Mouse (Mus musculus) CH12.LX (cell line): ENCODE measurements around the gene Ost4. TPM values are rescaled to one million over a fixed set of nuclear protein-coding genes. Genes with fewer than 3 reads are reported as not detected.
A peak's percentile ranks its signal among the peaks of the same experiment; 100 is the strongest.

Experiments used
- DNase-seq: peaks from one replicate; pipeline ENCODE4 v3.0.0-alpha.2; 2013; ENCODE audit errors: extremely low read depth
- H3K27ac ChIP-seq: 2 replicates; pipeline ENCODE4 v1.5.1; 2012; ENCODE audit warnings: low read depth, mild to moderate bottlenecking, control low read depth, moderate library complexity; ENCODE audit not compliant: insufficient read depth
- H3K27me3 ChIP-seq: replicated peaks from 2 replicates; pipeline ENCODE3; 2012; ENCODE audit warnings: inconsistent platforms
- H3K36me3 ChIP-seq, 2 experiments: replicated peaks in 1 of 2; 2 replicates each; pipeline versions ENCODE3 to v1.6.1; 2012; ENCODE audit warnings: inconsistent platforms in 1 of 2, low read length in 1 of 2, mild to moderate bottlenecking in 1 of 2, mixed read lengths in 1 of 2, moderate library complexity in 1 of 2; ENCODE audit not compliant: control insufficient read depth in 1 of 2, insufficient read depth in 1 of 2
- H3K4me1 ChIP-seq, 2 experiments: 2 replicates each; pipeline ENCODE4 v1.6.1; 2012; ENCODE audit warnings: inconsistent platforms in 1 of 2, moderate library complexity in 1 of 2; ENCODE audit not compliant: insufficient read depth in 2 of 2, control insufficient read depth in 1 of 2
- H3K4me2 ChIP-seq: 2 replicates; pipeline ENCODE4 v1.6.1; 2012; ENCODE audit warnings: low read depth, mild to moderate bottlenecking, control low read depth; ENCODE audit not compliant: poor library complexity, insufficient read depth, severe bottlenecking
- H3K4me3 ChIP-seq, 3 experiments: fragments of 150-350 bp in 1 of 3; sonication (generic) in 1 of 3; replicated peaks in 1 of 3; 2 replicates each; pipeline versions ENCODE3 to v1.5.1; 2011 to 2012; ENCODE audit warnings: low read depth in 2 of 3, low read length in 2 of 3, mild to moderate bottlenecking in 2 of 3, moderate library complexity in 2 of 3, control low read depth in 1 of 3, improper control_type of control experiment in 1 of 3, inconsistent platforms in 1 of 3, mixed read lengths in 1 of 3; ENCODE audit not compliant: poor library complexity in 1 of 3
- H3K79me2 ChIP-seq: replicated peaks from 2 replicates; pipeline ENCODE4 v1.6.1; 2012; ENCODE audit warnings: mild to moderate bottlenecking, moderate library complexity; ENCODE audit not compliant: control insufficient read depth, poor library complexity, insufficient read depth, severe bottlenecking; ENCODE audit errors: extremely low read depth
- H3K9ac ChIP-seq: 2 replicates; pipeline ENCODE4 v1.6.1; 2012; ENCODE audit warnings: low read depth, mild to moderate bottlenecking, control low read depth, moderate library complexity; ENCODE audit not compliant: insufficient read depth
- H3K9me3 ChIP-seq: replicated peaks from 2 replicates; pipeline ENCODE3; 2012; ENCODE audit warnings: low read length, inconsistent platforms, mixed read lengths
- BHLHE40 ChIP-seq: IDR thresholded peaks from 2 replicates; pipeline ENCODE4 v1.6.1; 2011; ENCODE audit warnings: mild to moderate bottlenecking, low read depth, low read length, improper control_type of control experiment
- CHD2 ChIP-seq: IDR thresholded peaks from 2 replicates; pipeline ENCODE4 v1.6.1; 2011; ENCODE audit warnings: low read length, improper control_type of control experiment
- CTCF ChIP-seq, 2 experiments: IDR thresholded peaks in 1 of 2; conservative IDR thresholded peaks in 1 of 2; 2 replicates each; pipeline ENCODE4 v1.5.1; 2011 to 2012; ENCODE audit warnings: low read depth in 2 of 2, low read length in 2 of 2, improper control_type of control experiment in 1 of 2, inconsistent platforms in 1 of 2, mild to moderate bottlenecking in 1 of 2, moderate library complexity in 1 of 2
- ETS1 ChIP-seq: conservative IDR thresholded peaks from 2 replicates; pipeline ENCODE4 v1.6.1; 2012; ENCODE audit warnings: low read depth, mild to moderate bottlenecking, inconsistent platforms, low read length, improper control_type of control experiment, moderate library complexity
- IRF4 ChIP-seq: IDR thresholded peaks from 2 replicates; pipeline ENCODE4 v1.6.1; 2014; ENCODE audit warnings: low read depth, mild to moderate bottlenecking, inconsistent platforms, low read length, improper control_type of control experiment
- MAFK ChIP-seq: IDR thresholded peaks from 2 replicates; pipeline ENCODE4 v1.6.1; 2011; ENCODE audit warnings: low read length, improper control_type of control experiment; ENCODE audit not compliant: insufficient replicate concordance
- MEF2A ChIP-seq: IDR thresholded peaks from 2 replicates; pipeline ENCODE4 v1.6.1; 2014; ENCODE audit warnings: low read depth, mild to moderate bottlenecking, inconsistent platforms, low read length, improper control_type of control experiment, borderline replicate concordance
- MXI1 ChIP-seq: IDR thresholded peaks from 2 replicates; pipeline ENCODE4 v1.6.1; 2011; ENCODE audit warnings: mild to moderate bottlenecking, low read depth, low read length, improper control_type of control experiment
- MYC ChIP-seq: IDR thresholded peaks from 2 replicates; pipeline ENCODE4 v1.6.1; 2011; ENCODE audit warnings: low read depth, mild to moderate bottlenecking, improper control_type of control experiment, low read length
- NELFE ChIP-seq: IDR thresholded peaks from 2 replicates; pipeline ENCODE4 v1.6.1; 2011; ENCODE audit warnings: low read depth, low read length, improper control_type of control experiment
- NRF1 ChIP-seq: IDR thresholded peaks from 2 replicates; pipeline ENCODE4 v1.6.1; 2014; ENCODE audit warnings: low read depth, mild to moderate bottlenecking, inconsistent platforms, low read length, improper control_type of control experiment, moderate library complexity
- PAX5 ChIP-seq: IDR thresholded peaks from 2 replicates; pipeline ENCODE4 v1.6.1; 2012; ENCODE audit warnings: low read length, inconsistent platforms, mixed read lengths
- POLR2A ChIP-seq: IDR thresholded peaks from 2 replicates; pipeline ENCODE4 v1.6.1; 2011; ENCODE audit warnings: low read depth, mild to moderate bottlenecking, improper control_type of control experiment, low read length
- RAD21 ChIP-seq: IDR thresholded peaks from 2 replicates; pipeline ENCODE4 v1.6.1; 2011; ENCODE audit warnings: low read depth, mild to moderate bottlenecking, low read length, improper control_type of control experiment, moderate library complexity
- SMC3 ChIP-seq: IDR thresholded peaks from 2 replicates; pipeline ENCODE4 v1.6.1; 2011; ENCODE audit warnings: low read depth, low read length, improper control_type of control experiment
- USF1 ChIP-seq: IDR thresholded peaks from 2 replicates; pipeline ENCODE4 v1.6.1; 2014; ENCODE audit warnings: low read depth, mild to moderate bottlenecking, inconsistent platforms, low read length, improper control_type of control experiment
- ZKSCAN1 ChIP-seq: IDR thresholded peaks from 2 replicates; pipeline ENCODE4 v1.6.1; 2012; ENCODE audit warnings: low read depth, inconsistent platforms, low read length, improper control_type of control experiment, borderline replicate concordance
- dilution Hi-C: fragments of 300-500 bp; cut with MboI; formaldehyde crosslinking; loops from 2 replicates; pipeline ENCODE4 v1.14.3; 2020; ENCODE audit warnings: low sequenced_read_pairs; ENCODE audit not compliant: extremely low pct_unique_long_range_greater_than_20kb, extremely low pct_ligation_motif_present
- in situ Hi-C: fragments of 300-500 bp; cut with MboI; formaldehyde crosslinking; loops from 3 replicates; pipeline ENCODE4 v1.14.3; 2019; ENCODE audit warnings: low sequenced_read_pairs, low pct_ligation_motif_present, low pct_unique_long_range_greater_than_20kb, mixed read lengths
- polyA plus RNA-seq: library from polyadenylated mRNA; unstranded; fragments of >175 nt; gene quantifications from 2 replicates; pipeline ENCODE4 v1.2.1, GENCODE M21; 2012; ENCODE audit warnings: low read depth; ENCODE audit not compliant: insufficient read length
- total RNA-seq, 2 experiments: library from RNA; depleted of rRNA; stranded (reverse); fragments of 300-350 nt in 1 of 2; fragments of >200 nt in 1 of 2; gene quantifications; 2 replicates each; pipeline ENCODE4 v1.2.3; 2012 to 2014

Gene Ost4
- total and polyA plus RNA-seq, 3 experiments, result 181 to 330 (median 263) TPM

- dilution Hi-C loops (no loop called here), in situ Hi-C loops (no loop called here)
- H3K4me3 ChIP-seq, result no peak overlapping the region
- DNase-seq, result no peak
- H3K27me3 ChIP-seq, result peaks cover 50% of the 10 kb centered on the region
- peaks cover 0 to 14% of the 10 kb centered on the region in 2 experiments; a peak in 3 of 4 replicates for H3K4me1 ChIP-seq
- no peaks in the 10 kb centered on the region for H3K79me2 ChIP-seq
- H3K9me3 ChIP-seq, result no peaks in the 10 kb centered on the region
- no peak for TF ChIP-seq SMC3
- TF ChIP-seq USF1, result no peak
- TF ChIP-seq ZKSCAN1, result no peak
- TF ChIP-seq PAX5, result no peak
- TF ChIP-seq NRF1, result no peak
- no peak for TF ChIP-seq NELFE
- no peak for TF ChIP-seq IRF4
- TF ChIP-seq MXI1, result no peak
- no peak for TF ChIP-seq MEF2A
- TF ChIP-seq BHLHE40, result no peak
- TF ChIP-seq ETS1, result no peak
- no peak for TF ChIP-seq CHD2
- no peak overlapping the region for H3K27ac ChIP-seq
- H3K36me3 ChIP-seq, result no peaks in the 10 kb centered on the region
- no peak overlapping the region for H3K4me2 ChIP-seq
- H3K9ac ChIP-seq, result no peak overlapping the region
Observed at GRCm38 (mm10) chr5:30930846-30931245, 23.3 kb upstream of the Ost4 start.

DNA sequence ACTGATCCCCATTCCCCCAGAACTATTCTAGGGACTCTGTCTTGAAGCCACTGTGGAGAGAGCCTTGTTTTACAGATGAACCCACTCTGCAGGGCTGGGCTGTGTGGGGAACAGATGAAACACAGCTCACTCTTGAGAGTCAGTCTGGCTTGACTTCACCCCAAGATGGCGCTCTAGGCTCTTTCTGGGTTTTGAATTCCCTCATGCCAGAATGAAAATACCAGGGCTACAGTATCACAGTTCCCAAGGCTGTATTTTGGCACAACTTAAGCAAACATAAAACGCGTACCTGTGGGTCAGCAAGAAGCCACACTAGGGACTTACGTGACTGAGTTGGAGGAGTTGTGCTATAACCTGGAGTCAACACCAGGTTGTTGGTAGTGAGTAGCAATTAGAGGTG is 22.5 kb upstream of the Ost4 start:
- no peak overlapping the region for H3K27ac ChIP-seq
- TF ChIP-seq RAD21, result peak; percentile 79
- peak; percentile 45 to 86 for TF ChIP-seq CTCF (conservative IDR thresholded peaks at IDR 0.05 in 1 of 2, IDR thresholded peaks at IDR 0.05 in 1 of 2; ENCODE audit: low read depth in 2 of 2, low read length in 2 of 2)
- TF ChIP-seq MYC, result 0 out of 2 replicates have a peak, but pooled peaks have one; percentile 43
- TF ChIP-seq POLR2A, result no peak
- TF ChIP-seq SMC3, result peak; percentile 77
- no peak for TF ChIP-seq MAFK
- peaks cover 52% of the 10 kb centered on the region for H3K27me3 ChIP-seq
- peaks cover 0 to 14% of the 10 kb centered on the region in 2 experiments; a peak in 3 of 4 replicates for H3K4me1 ChIP-seq
- dilution Hi-C loops, result no loop called here
- in situ Hi-C loops, result no loop called here
- no peaks in the 10 kb centered on the region for H3K9me3 ChIP-seq
- no peak overlapping the region for H3K4me3 ChIP-seq
- H3K79me2 ChIP-seq, result no peaks in the 10 kb centered on the region
- no peaks in the 10 kb centered on the region for H3K36me3 ChIP-seq
- peak; percentile 54 for DNase-seq
- H3K4me2 ChIP-seq, result no peak overlapping the region
- no peak overlapping the region for H3K9ac ChIP-seq
